Mouse (Mus musculus): Measurements from ENCODE around the gene Nin.

DNA sequence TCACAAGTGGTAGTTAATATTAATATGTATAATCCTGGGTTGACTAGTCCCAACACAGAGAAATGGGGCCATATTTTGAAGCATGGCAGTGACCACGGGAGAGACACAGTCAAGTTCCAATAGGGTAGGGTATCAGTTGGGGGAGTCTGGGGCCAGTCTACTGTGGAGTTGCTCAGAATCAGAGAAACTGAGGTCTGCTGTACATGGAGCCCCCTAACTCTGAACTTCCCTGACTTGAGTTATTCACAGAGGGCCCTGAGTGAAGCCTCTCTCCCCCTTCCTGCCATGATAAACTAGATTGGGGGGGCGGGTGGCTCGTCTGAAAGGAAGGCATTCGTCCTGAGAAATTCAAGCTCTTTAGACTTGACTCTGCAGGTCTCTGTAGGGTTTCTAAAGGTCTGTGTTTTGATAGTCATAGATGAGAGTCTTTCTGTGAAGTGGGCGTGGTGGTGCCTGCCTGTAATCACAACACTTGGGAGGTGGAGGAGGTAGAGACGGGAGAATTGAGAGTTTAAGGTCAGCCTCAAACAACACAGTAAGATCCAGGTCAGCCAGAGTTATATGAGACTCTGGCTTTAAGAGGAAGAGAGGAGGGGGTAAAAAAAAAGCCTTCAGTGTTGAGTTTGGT lies 20.1 kb downstream of the Nin start:
- TF ChIP-seq GATA2 (IDR thresholded peaks at IDR 0.05; ENCODE audit: borderline replicate concordance, low read depth, low read length) (no peak), CTCF (IDR thresholded peaks at IDR 0.05; ENCODE audit: low read depth, low read length) (no peak)
